Mouse (Mus musculus) retina, adult 2 months (tissue): Measurements from ENCODE around the gene Sap18.
"Not testable (repeated sequence)": the region's sequence is repeated elsewhere in the genome, so short reads cannot be mapped to it uniquely, and the experiment has no call there.

Experiments
- DNase-seq: peaks from one replicate; pipeline ENCODE4 v3.0.0-alpha.2; 2012; ENCODE audit warnings: low read depth, low spot score

Gene Sap18

GRCm38 (mm10) chr14:57825788-57826751 is 28.1 kb downstream of the Sap18 start, which contains the start of the genes Ska3 and Mrpl57:
TSS of gene Ska3 (minus strand) at chr14:57826185.
TSS of gene Mrpl57 (plus strand) at chr14:57826234.
- DNase-seq, result peak; percentile 77

DNA sequence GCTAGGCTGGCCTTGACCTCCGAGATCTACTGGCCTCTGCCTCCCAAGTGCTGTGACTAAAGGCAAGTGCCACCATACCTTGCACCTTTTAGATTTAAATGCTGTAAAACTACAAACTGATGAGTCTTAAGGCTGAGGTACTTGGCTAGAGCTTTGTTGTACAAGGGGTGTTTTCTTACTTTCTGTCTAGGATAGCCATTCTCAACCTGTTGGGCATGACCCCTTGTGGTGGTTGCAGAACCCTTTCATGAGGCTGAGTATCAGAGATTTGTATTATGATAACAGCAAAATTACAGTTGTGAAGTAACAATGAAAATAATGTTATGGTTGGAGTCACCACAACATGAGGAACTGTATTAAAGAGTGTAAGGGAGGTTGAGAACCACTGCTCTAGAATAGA is 29.3 kb downstream of the Sap18 start:
- no peak for DNase-seq

GRCm38 (mm10) chr14:57833526-57833925 is 35.5 kb downstream of the Sap18 start:
- no peak for DNase-seq

DNA sequence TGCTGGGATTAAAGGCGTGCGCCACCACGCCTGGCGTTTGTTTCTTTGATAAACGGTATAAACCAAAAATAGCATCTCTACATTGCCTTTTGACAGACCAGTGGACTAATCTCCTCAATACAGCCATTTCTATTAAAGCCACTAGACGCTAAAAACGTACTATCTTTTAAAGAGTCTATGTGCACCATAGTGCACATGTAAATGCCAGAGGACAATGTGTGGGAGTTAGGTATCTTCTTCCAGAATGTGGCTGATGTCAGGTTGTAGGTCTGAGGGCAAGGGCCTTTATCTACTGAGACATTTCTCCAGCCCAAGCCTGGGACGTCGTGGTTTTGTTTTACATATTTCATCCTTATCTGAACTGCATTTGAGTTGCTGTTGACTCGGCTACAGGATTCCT is 37.2 kb downstream of the Sap18 start:
- DNase-seq, result no peak

GRCm38 (mm10) chr14:57844535-57844934 is 46.6 kb downstream of the Sap18 start:
- DNase-seq, result no peak

GRCm38 (mm10) chr14:57848061-57848460 is 50.1 kb downstream of the Sap18 start:
- not testable (repeated sequence) for DNase-seq

GRCm38 (mm10) chr14:57848646-57849045 is 50.7 kb downstream of the Sap18 start:
- DNase-seq, result no peak

DNA sequence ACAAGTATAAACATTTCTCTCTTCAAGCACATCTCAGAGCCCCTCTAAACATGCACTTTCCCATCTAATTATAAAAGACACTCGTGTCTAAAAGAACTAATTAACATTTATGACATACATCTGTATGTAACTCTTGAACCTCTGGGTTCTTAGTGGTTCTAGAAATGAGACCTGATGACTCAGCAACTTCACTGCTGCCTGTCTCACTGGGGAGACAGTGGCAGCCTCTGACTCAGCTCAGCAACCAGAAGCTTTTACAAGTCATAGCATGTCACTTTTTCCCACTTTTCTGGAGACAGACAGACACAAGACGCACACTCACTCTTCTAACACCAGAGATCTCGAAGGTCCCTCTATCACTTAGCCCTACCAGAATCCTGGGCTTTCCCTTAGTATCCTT is 52.4 kb downstream of the Sap18 start:
- no peak for DNase-seq

- DNase-seq, result no peak
Measured at GRCm38 (mm10) chr14:57852961-57853360, 55.0 kb downstream of the Sap18 start.

- not testable (repeated sequence) for DNase-seq
Measured at GRCm38 (mm10) chr14:57856037-57856436, 58.1 kb downstream of the Sap18 start.
